Mouse (Mus musculus): Measurements from ENCODE around the gene Stk39. TPM values are rescaled to one million over a fixed set of nuclear protein-coding genes. Genes with fewer than 3 reads are reported as not detected.

Stk39 gene
- polyA plus RNA-seq, 2 experiments = 0.93 to 1.7 TPM

DNA sequence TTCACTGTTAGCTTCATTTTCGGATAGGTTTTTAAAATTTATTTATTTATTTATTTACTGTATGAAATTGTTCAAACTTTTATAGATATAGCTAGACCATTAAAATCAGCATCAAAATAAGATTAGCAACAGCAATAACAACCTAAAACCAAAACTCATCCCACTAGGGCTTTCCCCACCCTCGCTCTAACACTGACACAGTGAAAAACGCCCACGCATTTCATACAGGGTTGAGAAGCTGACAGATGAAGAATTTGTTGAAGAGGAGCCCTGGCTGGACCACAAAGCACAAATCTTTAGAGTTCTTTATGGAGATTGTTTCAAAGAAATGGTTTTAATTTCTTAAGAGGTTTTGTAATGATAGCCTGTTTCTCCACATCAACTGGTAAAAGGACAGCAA is 310.1 kb downstream of the Stk39 start:
- Histone ChIP-seq H3K27ac (no peak overlapping the region), H3K9ac (replicated peaks) (no peak overlapping the region), H3K27me3 (ENCODE audit: control insufficient read depth, insufficient read depth, low read length) (no peaks in the 10 kb centered on the region), H3K4me1 (replicated peaks; ENCODE audit: control insufficient read depth in 2 of 2, insufficient read depth in 2 of 2, low read length in 1 of 2) (no peaks in the 10 kb centered on the region), H3K4me3 (ENCODE audit: insufficient read depth in 1 of 2, low read depth in 2 of 2, low read length in 2 of 2) (no peak overlapping the region), H3K4me2 (ENCODE audit: low read depth) (no peak overlapping the region), H3K36me3 (replicated peaks; ENCODE audit: control insufficient read depth, insufficient read depth, low read depth) (no peaks in the 10 kb centered on the region), H3K9me3 (ENCODE audit: control insufficient read depth, low read length) (no peaks in the 10 kb centered on the region)
- 55% methylated on average over 4 of the region's 4 CpGs for WGBS (ENCODE audit: insufficient replicate concordance)
- ATAC-seq (ENCODE audit: insufficient read depth) = no peak
- no peak for TF ChIP-seq EP300 (IDR thresholded peaks at IDR 0.05; ENCODE audit: low read depth)
- no peak for TF ChIP-seq CTCF (IDR thresholded peaks at IDR 0.05; ENCODE audit: low read depth)
- no peak for DNase-seq (ENCODE audit: low read depth in 3 of 3, low spot score in 3 of 3)

DNA sequence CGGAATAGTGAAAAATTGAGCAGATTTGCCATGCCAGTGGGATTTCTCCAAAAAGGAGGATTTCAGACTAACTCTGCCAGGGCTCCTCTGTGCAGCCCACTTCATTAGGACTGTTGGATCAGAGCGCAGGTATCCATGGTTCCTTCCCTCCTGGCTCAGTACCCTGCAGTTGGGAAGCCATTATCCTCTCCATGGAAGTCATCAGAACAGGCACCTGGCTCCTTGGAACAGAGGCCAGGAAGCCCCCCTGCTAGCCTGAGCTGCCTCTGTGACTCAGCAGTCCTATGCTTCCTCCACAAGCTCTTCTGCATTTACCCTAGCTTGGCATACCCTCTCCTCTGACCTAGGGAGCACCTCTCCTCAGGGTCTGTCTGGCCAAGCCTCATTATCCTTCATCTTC is 311.5 kb downstream of the Stk39 start:
- H3K4me1 ChIP-seq (replicated peaks; ENCODE audit: control insufficient read depth in 2 of 2, insufficient read depth in 2 of 2, low read length in 1 of 2) = no peaks in the 10 kb centered on the region
- no peak overlapping the region for H3K4me3 ChIP-seq (ENCODE audit: insufficient read depth in 1 of 2, low read depth in 2 of 2, low read length in 2 of 2)
- no peaks in the 10 kb centered on the region for H3K27me3 ChIP-seq (ENCODE audit: control insufficient read depth, insufficient read depth, low read length)
- ATAC-seq (ENCODE audit: insufficient read depth) (no peak), DNase-seq (ENCODE audit: low read depth in 3 of 3, low spot score in 3 of 3) (no peak)
- no peak overlapping the region for H3K27ac ChIP-seq
- no peaks in the 10 kb centered on the region for H3K36me3 ChIP-seq (replicated peaks; ENCODE audit: control insufficient read depth, insufficient read depth, low read depth)
- H3K9ac ChIP-seq (replicated peaks) = no peak overlapping the region
- WGBS (ENCODE audit: insufficient replicate concordance) = 56% methylated on average over 2 of the region's 2 CpGs
- H3K4me2 ChIP-seq (ENCODE audit: low read depth) = no peak overlapping the region
- H3K9me3 ChIP-seq (ENCODE audit: control insufficient read depth, low read length) = no peaks in the 10 kb centered on the region
- TF ChIP-seq EP300 (IDR thresholded peaks at IDR 0.05; ENCODE audit: low read depth) (no peak), CTCF (IDR thresholded peaks at IDR 0.05; ENCODE audit: low read depth) (no peak)

Other genes with a start within 250 kb of the Stk39 start
- gene 4933409G03Rik, start 110.1 kb upstream of the Stk39 start, polyA plus RNA-seq (2012; rRNA removed) = not detected in 2 replicates
- gene 4933409G03Rik, start 110.1 kb upstream of the Stk39 start, polyA plus RNA-seq (2014; fragmentation: Nextera tagmentation; extraction: Ambion mirVana) = not detected in 2 replicates
- not detected in 2 replicates for gene 4932414N04Rik, start 184.2 kb upstream of the Stk39 start, polyA plus RNA-seq (2012; rRNA removed)
- gene 4932414N04Rik, start 184.2 kb upstream of the Stk39 start, polyA plus RNA-seq (2014; fragmentation: Nextera tagmentation; extraction: Ambion mirVana) = not detected in 2 replicates

Data from liver, embryonic 14.5 days (tissue).